Mouse (Mus musculus): ENCODE results near the gene Olfr1339. TPM values are rescaled to one million over a fixed set of nuclear protein-coding genes. Genes with fewer than 3 reads are reported as not detected.

Olfr1339 gene
- not detected in 2 replicates for polyA plus RNA-seq (2012)

- no peaks in the 10 kb centered on the region for H3K27me3 ChIP-seq (ENCODE audit: control insufficient read depth)
- H3K4me1 ChIP-seq (ENCODE audit: control insufficient read depth): no peaks in the 10 kb centered on the region
- TF ChIP-seq GATA1 (IDR thresholded peaks at IDR 0.05; ENCODE audit: low read length): no peak
- TF ChIP-seq TAL1 (IDR thresholded peaks at IDR 0.05; ENCODE audit: low read length): no peak
- no peaks in the 10 kb centered on the region for H3K36me3 ChIP-seq (ENCODE audit: control insufficient read depth)
- no peaks in the 10 kb centered on the region for H3K9me3 ChIP-seq (ENCODE audit: control insufficient read depth, low read length)
- H3K4me3 ChIP-seq (replicated peaks): no peak within 1 kb of the TSS
Observed at GRCm38 (mm10) chr4:118731875-118732274, at the start of gene Olfr1339. Gene Olfr1339 (plus strand): TSS chr4:118732175.

GRCm38 (mm10) chr4:118687086-118687485, 44.9 kb upstream of the Olfr1339 start:
- H3K36me3 ChIP-seq (ENCODE audit: control insufficient read depth): no peaks in the 10 kb centered on the region
- H3K4me1 ChIP-seq (ENCODE audit: control insufficient read depth): no peaks in the 10 kb centered on the region
- TF ChIP-seq GATA1 (IDR thresholded peaks at IDR 0.05; ENCODE audit: low read length): no peak
- no peak for TF ChIP-seq TAL1 (IDR thresholded peaks at IDR 0.05; ENCODE audit: low read length)
- no peaks in the 10 kb centered on the region for H3K9me3 ChIP-seq (ENCODE audit: control insufficient read depth, low read length)
- no peaks in the 10 kb centered on the region for H3K27me3 ChIP-seq (ENCODE audit: control insufficient read depth)
- no peak overlapping the region for H3K4me3 ChIP-seq (replicated peaks)

- Histone ChIP-seq H3K9me3 (ENCODE audit: control insufficient read depth, low read length) (no peaks in the 10 kb centered on the region), H3K27me3 (ENCODE audit: control insufficient read depth) (no peaks in the 10 kb centered on the region), H3K4me1 (ENCODE audit: control insufficient read depth) (no peaks in the 10 kb centered on the region), H3K36me3 (ENCODE audit: control insufficient read depth) (no peaks in the 10 kb centered on the region), H3K4me3 (replicated peaks) (no peak within 1 kb of the TSS)
- TF ChIP-seq GATA1 (IDR thresholded peaks at IDR 0.05; ENCODE audit: low read length) (no peak), TAL1 (IDR thresholded peaks at IDR 0.05; ENCODE audit: low read length) (no peak)
Observed at GRCm38 (mm10) chr4:118692412-118692973, 39.5 kb upstream of the Olfr1339 start, which contains the start of gene Olfr1342. Gene Olfr1342 (minus strand): TSS chr4:118692756.

- H3K27me3 ChIP-seq (ENCODE audit: control insufficient read depth): no peaks in the 10 kb centered on the region
- no peak for TF ChIP-seq GATA1 (IDR thresholded peaks at IDR 0.05; ENCODE audit: low read length)
- TF ChIP-seq TAL1 (IDR thresholded peaks at IDR 0.05; ENCODE audit: low read length): no peak
- H3K36me3 ChIP-seq (ENCODE audit: control insufficient read depth): no peaks in the 10 kb centered on the region
- no peaks in the 10 kb centered on the region for H3K9me3 ChIP-seq (ENCODE audit: control insufficient read depth, low read length)
- H3K4me1 ChIP-seq (ENCODE audit: control insufficient read depth): no peaks in the 10 kb centered on the region
- no peak overlapping the region for H3K4me3 ChIP-seq (replicated peaks)
Observed at GRCm38 (mm10) chr4:118693812-118694211, 38.2 kb upstream of the Olfr1339 start.

- no peak within 1 kb of the TSS for H3K4me3 ChIP-seq (replicated peaks)
- H3K9me3 ChIP-seq (ENCODE audit: control insufficient read depth, low read length): no peaks in the 10 kb centered on the region
- H3K36me3 ChIP-seq (ENCODE audit: control insufficient read depth): no peaks in the 10 kb centered on the region
- TF ChIP-seq GATA1 (IDR thresholded peaks at IDR 0.05; ENCODE audit: low read length): no peak
- no peak for TF ChIP-seq TAL1 (IDR thresholded peaks at IDR 0.05; ENCODE audit: low read length)
- no peaks in the 10 kb centered on the region for H3K4me1 ChIP-seq (ENCODE audit: control insufficient read depth)
- no peaks in the 10 kb centered on the region for H3K27me3 ChIP-seq (ENCODE audit: control insufficient read depth)
Observed at GRCm38 (mm10) chr4:118703223-118703622, 28.8 kb upstream of the Olfr1339 start, which contains the start of gene Olfr1341. Gene Olfr1341 (plus strand): TSS chr4:118703523.

GRCm38 (mm10) chr4:118708086-118708485, 23.9 kb upstream of the Olfr1339 start:
- H3K27me3 ChIP-seq (ENCODE audit: control insufficient read depth): no peaks in the 10 kb centered on the region
- TF ChIP-seq TAL1 (IDR thresholded peaks at IDR 0.05; ENCODE audit: low read length) (no peak), GATA1 (IDR thresholded peaks at IDR 0.05; ENCODE audit: low read length) (no peak)
- no peaks in the 10 kb centered on the region for H3K36me3 ChIP-seq (ENCODE audit: control insufficient read depth)
- no peak overlapping the region for H3K4me3 ChIP-seq (replicated peaks)
- H3K9me3 ChIP-seq (ENCODE audit: control insufficient read depth, low read length): no peaks in the 10 kb centered on the region
- H3K4me1 ChIP-seq (ENCODE audit: control insufficient read depth): no peaks in the 10 kb centered on the region

- no peak overlapping the region for H3K4me3 ChIP-seq (replicated peaks)
- H3K27me3 ChIP-seq (ENCODE audit: control insufficient read depth): no peaks in the 10 kb centered on the region
- no peaks in the 10 kb centered on the region for H3K4me1 ChIP-seq (ENCODE audit: control insufficient read depth)
- H3K36me3 ChIP-seq (ENCODE audit: control insufficient read depth): no peaks in the 10 kb centered on the region
- H3K9me3 ChIP-seq (ENCODE audit: control insufficient read depth, low read length): no peaks in the 10 kb centered on the region
- no peak for TF ChIP-seq GATA1 (IDR thresholded peaks at IDR 0.05; ENCODE audit: low read length)
- no peak for TF ChIP-seq TAL1 (IDR thresholded peaks at IDR 0.05; ENCODE audit: low read length)
Observed at GRCm38 (mm10) chr4:118711656-118712055, 20.3 kb upstream of the Olfr1339 start.

GRCm38 (mm10) chr4:118719838-118720237, 12.1 kb upstream of the Olfr1339 start, which contains the start of gene Olfr1340:
Gene Olfr1340 (plus strand): TSS chr4:118720138.
- H3K9me3 ChIP-seq (ENCODE audit: control insufficient read depth, low read length): no peaks in the 10 kb centered on the region
- no peaks in the 10 kb centered on the region for H3K27me3 ChIP-seq (ENCODE audit: control insufficient read depth)
- TF ChIP-seq TAL1 (IDR thresholded peaks at IDR 0.05; ENCODE audit: low read length): no peak
- TF ChIP-seq GATA1 (IDR thresholded peaks at IDR 0.05; ENCODE audit: low read length): no peak
- H3K4me1 ChIP-seq (ENCODE audit: control insufficient read depth): no peaks in the 10 kb centered on the region
- H3K36me3 ChIP-seq (ENCODE audit: control insufficient read depth): no peaks in the 10 kb centered on the region
- no peak within 1 kb of the TSS for H3K4me3 ChIP-seq (replicated peaks)

GRCm38 (mm10) chr4:118721742-118722483, 10.1 kb upstream of the Olfr1339 start:
- H3K4me1 ChIP-seq (ENCODE audit: control insufficient read depth): no peaks in the 10 kb centered on the region
- H3K9me3 ChIP-seq (ENCODE audit: control insufficient read depth, low read length): no peaks in the 10 kb centered on the region
- no peak for TF ChIP-seq GATA1 (IDR thresholded peaks at IDR 0.05; ENCODE audit: low read length)
- TF ChIP-seq TAL1 (IDR thresholded peaks at IDR 0.05; ENCODE audit: low read length): no peak
- no peaks in the 10 kb centered on the region for H3K36me3 ChIP-seq (ENCODE audit: control insufficient read depth)
- H3K4me3 ChIP-seq (replicated peaks): no peak overlapping the region
- H3K27me3 ChIP-seq (ENCODE audit: control insufficient read depth): no peaks in the 10 kb centered on the region
